Mouse (Mus musculus) CH12.LX (cell line): Measurements from ENCODE around the gene Yipf1.
A peak's percentile ranks its signal among the peaks of the same experiment; 100 is the strongest.

ENCODE experiments used
- CTCF ChIP-seq, 2 experiments: IDR thresholded peaks in 1 of 2; conservative IDR thresholded peaks in 1 of 2; 2 replicates each; pipeline ENCODE4 v1.5.1; 2011 to 2012; ENCODE audit warnings: low read depth in 2 of 2, low read length in 2 of 2, improper control_type of control experiment in 1 of 2, inconsistent platforms in 1 of 2, mild to moderate bottlenecking in 1 of 2, moderate library complexity in 1 of 2
- MAX ChIP-seq: IDR thresholded peaks from 2 replicates; pipeline ENCODE4 v1.6.1; 2011; ENCODE audit warnings: low read length, improper control_type of control experiment
- MAZ ChIP-seq: IDR thresholded peaks from 2 replicates; pipeline ENCODE4 v1.6.1; 2012; ENCODE audit warnings: low read depth, mild to moderate bottlenecking, inconsistent platforms, low read length, improper control_type of control experiment, moderate library complexity
- NRF1 ChIP-seq: IDR thresholded peaks from 2 replicates; pipeline ENCODE4 v1.6.1; 2014; ENCODE audit warnings: low read depth, mild to moderate bottlenecking, inconsistent platforms, low read length, improper control_type of control experiment, moderate library complexity

GRCm38 (mm10) chr4:107363573-107363972 is 49.4 kb downstream of the Yipf1 start:
- no peak for TF ChIP-seq MAX
- TF ChIP-seq NRF1: no peak
- TF ChIP-seq MAZ: no peak
- peak in 1 of 2 experiments; percentile 27; a peak in 2 of 4 replicates for TF ChIP-seq CTCF (conservative IDR thresholded peaks at IDR 0.05 in 1 of 2, IDR thresholded peaks at IDR 0.05 in 1 of 2; ENCODE audit: low read depth in 2 of 2, low read length in 2 of 2)
